10 mouse cellular contexts compared by ENCODE assay signal in genomic region chr7:27395521-27396183, GRCm38 (mm10). TPM values are rescaled to one million over a fixed set of nuclear protein-coding genes. Genes with fewer than 3 reads are reported as not detected.
DNase-seq lines count a peak whose midpoint lies in the region; ATAC-seq and TF ChIP-seq lines count a peak whose summit lies in the region.
"Had no signal": no experiment of that assay in that cellular context is flagged by ENCODE, and none has a peak within 500 bp of the region (broad histone marks: within the 10 kb centered on the region; RNA-seq: fewer than 3 reads in every experiment).

No protein-coding gene starts in this region.

- H3K4me3 ChIP-seq in left cerebral cortex, adult 2 months = peak overlapping the region; percentile 60
- peak overlapping the region; percentile 49 for H3K4me3 ChIP-seq in hindbrain, embryonic 15.5 days
- H3K4me3 ChIP-seq in neural tube, embryonic 13.5 days = peak overlapping the region; percentile 49

- WGBS in hindbrain, embryonic 15.5 days = 2% methylated on average over 22 of the region's 22 CpGs
- 1% methylated on average over 22 of the region's 22 CpGs for WGBS in neural tube, embryonic 13.5 days

- peaks cover 22% of the 10 kb centered on the region for H3K36me3 ChIP-seq in hindbrain, embryonic 15.5 days
- H3K36me3 ChIP-seq in neural tube, embryonic 13.5 days = peaks cover 5% of the 10 kb centered on the region; the same call in 1 of the 2 replicates

- peak overlapping the region; percentile 94 for H3K27ac ChIP-seq in left cerebral cortex, adult 2 months
- no peak overlapping the region for H3K27ac ChIP-seq in hindbrain, embryonic 15.5 days (replicated peaks)
- no peak overlapping the region for H3K27ac ChIP-seq in neural tube, embryonic 13.5 days (replicated peaks)

- peaks cover 12% of the 10 kb centered on the region for H3K4me1 ChIP-seq in hindbrain, embryonic 15.5 days (replicated peaks)
- peaks cover 16% of the 10 kb centered on the region for H3K4me1 ChIP-seq in neural tube, embryonic 13.5 days (replicated peaks)

- H3K27me3 ChIP-seq in hindbrain, embryonic 15.5 days = peaks cover 89% of the 10 kb centered on the region
- peaks cover 97% of the 10 kb centered on the region for H3K27me3 ChIP-seq in neural tube, embryonic 13.5 days

- ATAC-seq in hindbrain, embryonic 15.5 days (ENCODE audit: low FRiP score, low read depth) = peak; percentile 40; the same call in 1 of the 2 replicates
- ATAC-seq in neural tube, embryonic 13.5 days (ENCODE audit: low read depth) = 0 out of 2 replicates have a peak, but pooled peaks have one; percentile 13
- ATAC-seq in CD4-positive, CD25-positive, alpha-beta regulatory T cell, adult 4 months = no peak

- no peak for DNase-seq in left cerebral cortex, adult 2 months (ENCODE audit: extremely low spot score in 1 of 2, low spot score in 2 of 2)
- DNase-seq in left cerebral cortex, adult 9 months (ENCODE audit: low spot score in 2 of 2) = no peak
- DNase-seq in cerebellum, postnatal 25 days = peak; percentile 68 to 69
- DNase-seq in gastrocnemius, postnatal 4 days (ENCODE audit: low spot score in 2 of 2) = no peak
- DNase-seq in gastrocnemius, postnatal 14 days = no peak
- DNase-seq: thymus, adult 18-20 months had no signal

- no peaks in the 10 kb centered on the region for H3K9me3 ChIP-seq in hindbrain, embryonic 15.5 days
- H3K9me3 ChIP-seq in neural tube, embryonic 13.5 days = no peaks in the 10 kb centered on the region

- no peak overlapping the region for H3K9ac ChIP-seq in hindbrain, embryonic 15.5 days
- peak overlapping the region; percentile 68 for H3K9ac ChIP-seq in neural tube, embryonic 13.5 days

- TF ChIP-seq CTCF in left cerebral cortex, adult 2 months (IDR thresholded peaks at IDR 0.05) = no peak

- intact Hi-C loops in left cerebral cortex, adult 2 months (cut with DNase I) = no loop called here
- intact Hi-C loops in gastrocnemius, postnatal 14 days (cut with DNase I; ENCODE audit: low total_unique reads) = no loop called here

- peak overlapping the region; percentile 89 for H3K4me2 ChIP-seq in hindbrain, embryonic 15.5 days
- H3K4me2 ChIP-seq in neural tube, embryonic 13.5 days = peak overlapping the region; percentile 75

RNA-seq across cellular contexts. Expression of gene Gm20479, which starts 38.4 kb away (rescaled TPM):
- not detected for total RNA-seq in left cerebral cortex, adult 2 months (2021)
- not detected in 2 replicates for polyA plus RNA-seq in hindbrain, embryonic 15.5 days (2015; fragmentation: Nextera tagmentation; extraction: Ambion mirVana)
- not detected in 2 replicates for polyA plus RNA-seq in neural tube, embryonic 13.5 days (2015; fragmentation: Nextera tagmentation; extraction: Ambion mirVana)
- not detected for polyA plus RNA-seq in CD4-positive, CD25-positive, alpha-beta regulatory T cell, adult 4 months (2017; shearing (Covaris generic))
- total RNA-seq in gastrocnemius, postnatal 4 days (2021) = not detected
- under 1 TPM in 1 of 2 experiments, not detected in 1; 0.90 TPM for total RNA-seq in gastrocnemius, postnatal 14 days (2021)
- total RNA-seq: layer of hippocampus, postnatal 25 days had no signal

RNA-seq across cellular contexts. Expression of gene Shkbp1, which starts 39.8 kb away (rescaled TPM):
- 10 to 100 TPM; 23.2 to 40.3 TPM for total RNA-seq in left cerebral cortex, adult 2 months (2021)
- 42.8 and 46.6 TPM in 2 replicates for polyA plus RNA-seq in hindbrain, embryonic 15.5 days (2015; fragmentation: Nextera tagmentation; extraction: Ambion mirVana)
- polyA plus RNA-seq in neural tube, embryonic 13.5 days (2015; fragmentation: Nextera tagmentation; extraction: Ambion mirVana) = 50.6 and 59.6 TPM in 2 replicates
- 10 to 100 TPM; 49.2 to 76.0 TPM for polyA plus RNA-seq in CD4-positive, CD25-positive, alpha-beta regulatory T cell, adult 4 months (2017; shearing (Covaris generic))
- 10 to 100 TPM; 11.0 to 11.5 TPM for total RNA-seq in gastrocnemius, postnatal 4 days (2021)
- total RNA-seq in gastrocnemius, postnatal 14 days (2021) = 1 to 10 TPM; 3.5 to 5.3 TPM

RNA-seq across cellular contexts. Expression of gene Sptbn4, which starts 51.8 kb away (rescaled TPM):
- total RNA-seq in left cerebral cortex, adult 2 months (2021) = 100 to 1,000 TPM; 153 to 162 TPM
- 3.2 and 3.7 TPM in 2 replicates for polyA plus RNA-seq in hindbrain, embryonic 15.5 days (2015; fragmentation: Nextera tagmentation; extraction: Ambion mirVana)
- 1.7 and 2.8 TPM in 2 replicates for polyA plus RNA-seq in neural tube, embryonic 13.5 days (2015; fragmentation: Nextera tagmentation; extraction: Ambion mirVana)
- polyA plus RNA-seq in CD4-positive, CD25-positive, alpha-beta regulatory T cell, adult 4 months (2017; shearing (Covaris generic)) = under 1 TPM; 0.28 to 0.32 TPM
- under 1 TPM; 0.21 to 0.34 TPM for total RNA-seq in gastrocnemius, postnatal 4 days (2021)
- under 1 TPM; 0.04 to 0.06 TPM for total RNA-seq in gastrocnemius, postnatal 14 days (2021)

RNA-seq across cellular contexts. Expression of gene Blvrb, which starts 52.1 kb away (rescaled TPM):
- total RNA-seq in left cerebral cortex, adult 2 months (2021) = 10 to 100 TPM; 18.1 to 18.3 TPM
- polyA plus RNA-seq in hindbrain, embryonic 15.5 days (2015; fragmentation: Nextera tagmentation; extraction: Ambion mirVana) = 20.2 and 24.0 TPM in 2 replicates
- polyA plus RNA-seq in neural tube, embryonic 13.5 days (2015; fragmentation: Nextera tagmentation; extraction: Ambion mirVana) = 21.3 and 23.3 TPM in 2 replicates
- polyA plus RNA-seq in CD4-positive, CD25-positive, alpha-beta regulatory T cell, adult 4 months (2017; shearing (Covaris generic)) = 10 to 100 TPM; 14.1 to 19.9 TPM
- total RNA-seq in gastrocnemius, postnatal 4 days (2021) = 10 to 100 TPM; 29.0 to 36.5 TPM
- 10 to 100 TPM; 11.8 to 15.9 TPM for total RNA-seq in gastrocnemius, postnatal 14 days (2021)

RNA-seq across cellular contexts. Expression of gene Ltbp4, which starts 58.2 kb away (rescaled TPM):
- 10 to 100 TPM; 48.1 to 51.2 TPM for total RNA-seq in left cerebral cortex, adult 2 months (2021)
- polyA plus RNA-seq in hindbrain, embryonic 15.5 days (2015; fragmentation: Nextera tagmentation; extraction: Ambion mirVana) = 12.9 and 13.9 TPM in 2 replicates
- polyA plus RNA-seq in neural tube, embryonic 13.5 days (2015; fragmentation: Nextera tagmentation; extraction: Ambion mirVana) = 6.9 and 8.0 TPM in 2 replicates
- 1 to 10 TPM in 1 of 2 experiments, under 1 TPM in 1; 0.77 to 2.0 TPM for polyA plus RNA-seq in CD4-positive, CD25-positive, alpha-beta regulatory T cell, adult 4 months (2017; shearing (Covaris generic))
- 100 to 1,000 TPM; 152 to 169 TPM for total RNA-seq in gastrocnemius, postnatal 4 days (2021)
- total RNA-seq in gastrocnemius, postnatal 14 days (2021) = 100 to 1,000 TPM; 122 to 151 TPM

Comparison
In these comparisons a context has a peak if more than half of its experiments do, and no peak if none do; other contexts are left out.
1. DNase-seq: peak in cerebellum, postnatal 25 days (2 of 2); none in left cerebral cortex, adult 2 months (0 of 2), left cerebral cortex, adult 9 months (0 of 2), gastrocnemius, postnatal 4 days (0 of 2) and gastrocnemius, postnatal 14 days (single experiment).
2. RNA of gene Sptbn4, which starts 51.8 kb away (total RNA-seq): 153 to 162 TPM in left cerebral cortex, adult 2 months; 0.21 to 0.34 TPM in gastrocnemius, postnatal 4 days and 0.04 to 0.06 TPM in gastrocnemius, postnatal 14 days; every median in the first group is over 100 times any median in the second.
3. Peak in every context shown above with its lines, with median percentiles within 50 percentile points of each other: H3K4me3 ChIP-seq.